Comparison of ENCODE assay signal across 19 mouse cellular contexts in the genomic region with DNA sequence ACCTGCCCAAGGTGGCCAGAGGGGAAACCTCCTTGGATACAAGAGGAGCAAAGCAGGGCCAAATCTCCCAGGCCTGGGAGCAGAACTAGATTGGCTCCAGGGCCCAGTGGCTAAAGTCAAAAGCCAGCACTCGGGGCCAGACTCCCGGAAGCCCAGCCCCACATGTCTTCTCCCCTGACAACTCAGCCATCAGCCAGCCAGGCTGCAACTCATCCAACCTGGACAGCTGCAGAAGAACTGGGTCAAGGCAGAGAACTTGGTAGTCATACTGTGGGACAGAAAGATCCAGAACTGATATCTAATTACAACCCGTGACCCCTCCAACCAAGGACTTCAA. TPM values are rescaled to one million over a fixed set of nuclear protein-coding genes. Genes with fewer than 3 reads are reported as not detected.
DNase-seq lines count a peak whose midpoint lies in the region; ATAC-seq lines count a peak whose summit lies in the region.
"Had no signal": no experiment of that assay in that cellular context is flagged by ENCODE, and none has a peak within 500 bp of the region (broad histone marks: within the 10 kb centered on the region; RNA-seq: fewer than 3 reads in every experiment).

No protein-coding gene starts in this region.

- no peak overlapping the region for H3K27ac ChIP-seq in kidney, embryonic 14.5 days (ENCODE audit: low read depth, low read length)
- H3K27ac ChIP-seq in forebrain, embryonic 16.5 days (ENCODE audit: low read length) = no peak overlapping the region
- H3K27ac ChIP-seq: forebrain, embryonic 10.5 days; kidney, postnatal 0 days; limb, embryonic 15.5 days; lung, embryonic 15.5 days; midbrain, embryonic 15.5 days had no signal

- no peaks in the 10 kb centered on the region for H3K27me3 ChIP-seq in kidney, embryonic 14.5 days (ENCODE audit: control insufficient read depth, insufficient read depth, low read length)
- H3K27me3 ChIP-seq in forebrain, embryonic 16.5 days (replicated peaks; ENCODE audit: control insufficient read depth, insufficient read depth, low read length) = no peaks in the 10 kb centered on the region
- H3K27me3 ChIP-seq: limb, embryonic 15.5 days; lung, embryonic 15.5 days; midbrain, embryonic 15.5 days had no signal

- WGBS in kidney, embryonic 14.5 days = 82% methylated on average over 3 of the region's 3 CpGs
- 88% methylated on average over 3 of the region's 3 CpGs for WGBS in forebrain, embryonic 16.5 days

- H3K4me2 ChIP-seq in kidney, embryonic 14.5 days (replicated peaks; ENCODE audit: low read depth, low read length) = no peak overlapping the region
- no peak overlapping the region for H3K4me2 ChIP-seq in forebrain, embryonic 16.5 days (ENCODE audit: low read length)
- H3K4me2 ChIP-seq: limb, embryonic 15.5 days; lung, embryonic 15.5 days; midbrain, embryonic 15.5 days had no signal

- no peaks in the 10 kb centered on the region for H3K4me1 ChIP-seq in kidney, embryonic 14.5 days (ENCODE audit: control insufficient read depth, insufficient read depth, low read length)
- H3K4me1 ChIP-seq in forebrain, embryonic 16.5 days (replicated peaks; ENCODE audit: control insufficient read depth, insufficient read depth, low read length) = no peaks in the 10 kb centered on the region
- H3K4me1 ChIP-seq: limb, embryonic 15.5 days; lung, embryonic 15.5 days; midbrain, embryonic 15.5 days had no signal

- no peak overlapping the region for H3K9ac ChIP-seq in kidney, embryonic 14.5 days (ENCODE audit: low read depth, low read length)
- H3K9ac ChIP-seq in forebrain, embryonic 16.5 days (replicated peaks; ENCODE audit: low read depth, low read length) = no peak overlapping the region
- H3K9ac ChIP-seq: limb, embryonic 15.5 days; lung, embryonic 15.5 days; midbrain, embryonic 15.5 days had no signal

- no peaks in the 10 kb centered on the region for H3K36me3 ChIP-seq in kidney, embryonic 14.5 days (ENCODE audit: control insufficient read depth, insufficient read depth, low read length)
- H3K36me3 ChIP-seq in forebrain, embryonic 16.5 days (ENCODE audit: control insufficient read depth, insufficient read depth) = no peaks in the 10 kb centered on the region
- H3K36me3 ChIP-seq: forebrain, embryonic 10.5 days; limb, embryonic 15.5 days; lung, embryonic 15.5 days; midbrain, embryonic 15.5 days had no signal

- no peak overlapping the region for H3K4me3 ChIP-seq in kidney, embryonic 14.5 days (ENCODE audit: low read length)
- H3K4me3 ChIP-seq in forebrain, embryonic 16.5 days (replicated peaks; ENCODE audit: low read length) = no peak overlapping the region
- H3K4me3 ChIP-seq: forebrain, embryonic 10.5 days; limb, embryonic 15.5 days; lung, embryonic 15.5 days; midbrain, embryonic 15.5 days had no signal

- peaks cover 3% of the 10 kb centered on the region; the same call in 1 of the 2 replicates for H3K9me3 ChIP-seq in kidney, embryonic 14.5 days (ENCODE audit: control insufficient read depth, low read length)
- 0 out of 2 replicates have a peak, but pooled peaks cover 4% of the 10 kb centered on the region for H3K9me3 ChIP-seq in forebrain, embryonic 16.5 days (ENCODE audit: control insufficient read depth, low read length)
- H3K9me3 ChIP-seq: limb, embryonic 15.5 days; lung, embryonic 15.5 days; midbrain, embryonic 15.5 days had no signal

- no peak for ATAC-seq in kidney, embryonic 14.5 days (ENCODE audit: low FRiP score, low TSS enrichment)
- ATAC-seq in forebrain, embryonic 16.5 days = no peak
- ATAC-seq: midbrain, embryonic 15.5 days had no signal

- peak; percentile 7 to 8 for DNase-seq in cerebellum, adult 18-20 months
- no peak for DNase-seq in cerebellum, adult 11-12 months
- peak; percentile 31 for DNase-seq in urinary bladder, postnatal 14 days (ENCODE audit: low spot score)
- no peak for DNase-seq in urinary bladder, adult 18-20 months (ENCODE audit: low spot score in 2 of 2)
- DNase-seq in heart, adult 8-10 months (ENCODE audit: low spot score) = peak; percentile 69
- DNase-seq in kidney, adult 18-20 months = no peak
- DNase-seq: cerebellum, adult 8-10 months; thymus, adult 2 months had no signal

RNA-seq across cellular contexts. Expression of a gene that starts 9.7 kb away (rescaled TPM):
- 10 to 100 TPM in 1 of 4 experiments, 1 to 10 TPM in 3; 5.6 to 10.2 (median 6.4) TPM for total RNA-seq in heart, adult 8-10 months (2022)
- polyA plus RNA-seq in kidney, embryonic 14.5 days (2014; fragmentation: Nextera tagmentation; extraction: Ambion mirVana) = 0.73 and 0.77 TPM in 2 replicates
- 0.26 and 0.33 TPM in 2 replicates for polyA plus RNA-seq in forebrain, embryonic 16.5 days (2015; fragmentation: Nextera tagmentation; extraction: Ambion mirVana)

RNA-seq across cellular contexts. Expression of a gene that starts 13.2 kb away (rescaled TPM):
- total RNA-seq in heart, adult 8-10 months (2022) = not detected
- not detected in 2 replicates for polyA plus RNA-seq in kidney, embryonic 14.5 days (2014; fragmentation: Nextera tagmentation; extraction: Ambion mirVana)
- polyA plus RNA-seq in forebrain, embryonic 16.5 days (2015; fragmentation: Nextera tagmentation; extraction: Ambion mirVana) = not detected in 2 replicates
- total RNA-seq: CH12.LX; left cerebral cortex, postnatal 14 days had no signal
- polyA plus RNA-seq: embryonic facial prominence, embryonic 14.5 days; forebrain, embryonic 10.5 days; heart, embryonic 16.5 days; kidney, postnatal 0 days; limb, embryonic 15.5 days; lung, embryonic 15.5 days; midbrain, embryonic 15.5 days; thymus, adult 2 months had no signal

RNA-seq across cellular contexts. Expression of a gene that starts 59.0 kb away (rescaled TPM):
- total RNA-seq in heart, adult 8-10 months (2022) = under 1 TPM in 3 of 4 experiments, not detected in 1; 0.16 to 0.22 (median 0.22) TPM
- 4.1 and 5.1 TPM in 2 replicates for polyA plus RNA-seq in kidney, embryonic 14.5 days (2014; fragmentation: Nextera tagmentation; extraction: Ambion mirVana)
- 143 and 173 TPM in 2 replicates for polyA plus RNA-seq in forebrain, embryonic 16.5 days (2015; fragmentation: Nextera tagmentation; extraction: Ambion mirVana)

Comparison
In these comparisons a context has a peak if more than half of its experiments do, and no peak if none do; other contexts are left out.
1. DNase-seq: peak in cerebellum, adult 18-20 months (2 of 2), urinary bladder, postnatal 14 days (single experiment) and heart, adult 8-10 months (single experiment); none in cerebellum, adult 11-12 months (single experiment), urinary bladder, adult 18-20 months (0 of 2) and kidney, adult 18-20 months (single experiment).
2. RNA of a gene that starts 59.0 kb away (polyA plus RNA-seq): 143 to 173 TPM in forebrain, embryonic 16.5 days; 4.1 to 5.1 TPM in kidney, embryonic 14.5 days; every median in the first group is over 10 times any median in the second.